Mouse (Mus musculus) induced T-regulatory cell, adult 2 months (primary cell): ENCODE data around the gene Acot4.
"Not testable (repeated sequence)": the region's sequence is repeated elsewhere in the genome, so short reads cannot be mapped to it uniquely, and the experiment has no call there.

ENCODE experiments used
- DNase-seq: peaks from one replicate; pipeline ENCODE4 v3.0.0-alpha.2; 2012; ENCODE audit warnings: low read depth

Gene Acot4

GRCm38 (mm10) chr12:84077371-84077990 lies 39.3 kb downstream of the Acot4 start:
- DNase-seq: no peak

GRCm38 (mm10) chr12:84083842-84084241 lies 45.7 kb downstream of the Acot4 start:
- no peak for DNase-seq

GRCm38 (mm10) chr12:84084581-84084980 lies 46.4 kb downstream of the Acot4 start:
- DNase-seq: no peak

- not testable (repeated sequence) for DNase-seq
Measured at GRCm38 (mm10) chr12:84094666-84095065, 56.5 kb downstream of the Acot4 start.
